Mouse (Mus musculus) kidney, postnatal 4 days (tissue): ENCODE measurements at regions not wholly inside any gene's neighbourhood (a gene's known extent, or its start where the extent isn't known, plus 50 kb on each side); places are given as distances from the start of the nearest gene placed in this dataset.

Experiments used
- DNase-seq, 2 experiments: peaks; one replicate each; pipeline ENCODE4 v3.0.0; 2021; ENCODE audit warnings: mixed read lengths in 2 of 2

DNA sequence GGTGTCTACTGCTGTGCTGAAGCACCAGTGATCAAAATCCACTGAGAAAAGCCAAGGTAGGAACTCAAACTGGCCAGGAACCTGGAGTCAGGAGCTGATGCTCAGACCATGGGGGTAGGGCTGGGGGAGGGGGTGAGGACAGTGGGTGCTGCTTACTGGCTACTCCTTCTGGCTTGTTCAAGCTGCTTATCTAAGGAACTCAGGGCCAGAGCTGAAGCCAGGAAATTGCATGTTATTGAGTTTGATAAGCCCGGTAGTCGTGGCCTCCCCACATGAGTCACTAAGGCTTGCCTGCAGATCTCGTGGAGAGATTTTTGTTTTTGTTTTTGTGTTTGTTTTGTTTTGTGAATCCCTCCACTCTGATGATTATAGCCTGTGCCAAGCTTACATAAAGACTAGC lies 65.9 kb downstream of the Tmem215 start:
- no peak for DNase-seq

DNA sequence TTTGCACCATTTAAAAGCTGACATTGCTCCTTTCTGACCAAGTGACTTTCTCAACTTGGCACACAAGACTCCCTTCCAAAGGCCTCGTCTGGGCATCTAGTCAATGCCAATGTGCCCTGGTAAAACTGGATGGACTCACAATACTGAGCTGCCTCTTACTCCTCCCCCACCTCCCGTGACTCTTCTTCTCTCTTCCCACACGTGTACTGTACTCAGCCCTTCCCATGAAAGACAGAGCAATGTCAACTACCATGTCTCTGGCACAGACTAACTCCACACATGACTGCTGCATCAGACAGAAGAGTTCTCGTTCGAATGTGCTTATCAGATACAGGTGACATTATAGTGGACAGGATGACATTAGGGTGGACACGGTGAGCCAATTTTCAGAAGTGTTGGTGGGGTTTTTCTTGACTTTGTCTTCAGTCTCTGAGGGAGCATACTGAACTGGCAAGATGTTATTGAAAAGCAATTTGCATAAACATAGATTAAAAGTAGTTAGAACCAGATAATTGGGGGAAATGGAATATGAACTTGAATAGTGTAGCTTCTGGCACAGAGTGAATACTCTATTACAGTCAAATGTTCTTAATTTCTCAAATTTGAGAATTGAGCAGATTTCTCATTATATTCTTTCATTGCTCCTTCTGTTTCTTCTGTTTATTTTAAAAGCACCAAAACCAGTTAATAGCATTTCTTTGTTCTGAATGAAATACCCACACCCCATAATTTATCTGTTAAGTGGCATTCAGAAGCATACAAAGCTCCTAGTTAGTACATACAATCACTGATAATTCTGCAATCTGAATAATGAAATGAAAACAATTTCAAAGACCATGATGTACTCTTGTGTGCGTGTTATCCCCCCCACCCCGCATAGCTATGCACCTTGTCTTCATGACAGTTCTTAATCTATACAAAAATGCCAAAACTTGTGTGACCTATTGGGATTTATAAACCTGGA lies 71.4 kb downstream of the Tmem215 start:
- DNase-seq = no peak

DNA sequence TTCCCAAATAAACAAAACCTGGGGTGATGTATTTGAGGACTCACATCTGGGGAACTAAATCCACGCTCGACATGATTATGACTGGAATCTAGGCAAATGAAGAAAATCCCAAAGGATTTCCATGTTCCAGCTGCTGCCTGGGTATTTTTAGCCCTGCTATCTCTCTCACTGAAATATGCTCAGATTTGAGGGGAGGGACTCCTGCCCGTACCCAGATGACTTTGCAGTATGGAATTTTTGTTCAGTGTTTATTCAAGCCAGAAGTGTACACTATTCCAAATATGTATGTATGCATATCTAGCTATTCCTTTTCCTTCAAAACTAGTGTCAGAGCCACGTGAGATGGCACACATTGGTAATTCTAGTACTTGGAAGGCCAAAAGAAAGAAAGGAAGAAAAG lies 72.1 kb downstream of the Tmem215 start:
- peak; percentile 3 to 4 for DNase-seq

DNA sequence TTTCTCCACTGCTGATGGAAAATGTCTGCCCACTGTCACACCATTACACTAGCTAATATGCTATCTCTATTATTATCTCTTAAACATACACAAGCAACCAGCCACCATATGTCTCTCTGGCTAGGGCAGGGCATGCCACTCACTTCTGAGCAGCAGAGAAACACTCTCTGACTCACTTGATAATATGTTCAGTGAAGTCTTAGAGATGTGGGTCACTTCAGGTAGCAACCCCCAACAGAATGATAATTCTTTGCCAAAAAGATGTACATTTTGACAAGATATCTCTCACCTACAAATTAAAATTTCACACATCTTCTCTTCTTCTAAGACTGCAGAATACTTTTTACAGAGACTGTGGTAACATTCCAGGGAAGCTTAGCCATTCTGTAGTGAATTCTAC lies 72.8 kb downstream of the Tmem215 start:
- DNase-seq = no peak

- DNase-seq = no peak
These were observed 73.7 kb downstream of the Tmem215 start for GRCm38 (mm10) chr4:40545700-40546099.

DNA sequence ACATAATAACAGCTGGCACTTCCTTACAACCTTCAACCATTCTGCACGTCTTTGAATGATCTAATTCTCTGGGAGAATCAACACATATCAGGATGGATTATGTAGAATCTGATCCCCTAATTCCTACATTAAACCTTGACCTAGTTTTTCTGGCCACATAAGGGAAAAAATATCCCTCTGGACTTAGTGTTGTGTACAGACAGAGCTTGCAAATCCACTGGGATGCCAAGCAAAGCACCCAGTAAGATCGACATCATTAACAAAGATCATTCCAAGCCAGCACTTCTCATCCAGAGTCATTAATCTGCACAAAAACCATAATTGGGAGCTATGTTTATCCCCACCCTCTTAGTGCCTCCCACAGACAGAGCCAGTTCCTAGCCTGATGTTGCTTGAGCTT lies 87.8 kb downstream of the Tmem215 start:
- DNase-seq = no peak

DNA sequence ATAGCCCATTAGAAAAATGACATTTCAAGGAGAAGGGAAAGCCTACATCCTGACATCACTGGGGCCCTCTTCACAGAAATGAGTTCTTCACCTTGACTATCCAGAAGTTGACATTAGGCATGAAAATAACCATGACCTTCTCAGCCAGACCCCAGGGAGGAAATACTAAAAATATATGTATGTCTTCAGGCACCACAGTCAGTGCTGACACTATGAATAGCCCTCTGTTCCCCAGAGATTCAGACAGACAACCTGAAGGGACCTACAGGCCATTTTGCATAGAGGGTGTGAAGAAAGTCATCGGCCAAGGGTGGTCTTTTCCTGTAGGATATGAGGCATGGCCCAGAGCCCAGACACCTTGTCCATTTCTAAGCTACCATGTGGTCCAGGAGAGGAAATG lies 101.3 kb downstream of the Tmem215 start:
- no peak for DNase-seq

- DNase-seq = no peak
These were observed 104.0 kb downstream of the Tmem215 start for GRCm38 (mm10) chr4:40575951-40576350.

GRCm38 (mm10) chr4:40584436-40584835 lies 112.5 kb downstream of the Tmem215 start:
- no peak for DNase-seq

GRCm38 (mm10) chr4:40584940-40585571 lies 113.1 kb downstream of the Tmem215 start:
- DNase-seq = peak; percentile 22 to 45

DNA sequence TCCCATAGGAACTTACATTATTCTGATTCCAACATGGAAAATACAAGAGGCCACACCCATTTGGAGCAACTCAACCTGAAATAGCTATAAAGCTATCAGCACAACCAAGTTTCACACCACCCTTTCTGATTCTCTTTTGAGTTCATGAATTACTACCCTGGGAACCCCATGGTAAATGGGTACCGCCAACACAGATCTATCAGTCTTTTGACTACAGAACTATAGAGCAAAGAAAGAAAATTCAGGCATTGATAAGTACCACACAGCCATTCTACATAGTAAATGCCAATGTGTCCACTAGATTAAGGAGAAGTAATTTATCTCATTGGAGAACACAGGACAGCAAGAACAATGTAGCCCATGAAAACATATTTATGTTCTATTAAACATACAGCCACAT lies 114.1 kb downstream of the Tmem215 start:
- DNase-seq = no peak

GRCm38 (mm10) chr4:40587254-40587653 lies 115.3 kb downstream of the Tmem215 start:
- no peak for DNase-seq

- no peak for DNase-seq
These were observed 109.2 kb downstream of the Aptx start for GRCm38 (mm10) chr4:40593806-40594205.

DNA sequence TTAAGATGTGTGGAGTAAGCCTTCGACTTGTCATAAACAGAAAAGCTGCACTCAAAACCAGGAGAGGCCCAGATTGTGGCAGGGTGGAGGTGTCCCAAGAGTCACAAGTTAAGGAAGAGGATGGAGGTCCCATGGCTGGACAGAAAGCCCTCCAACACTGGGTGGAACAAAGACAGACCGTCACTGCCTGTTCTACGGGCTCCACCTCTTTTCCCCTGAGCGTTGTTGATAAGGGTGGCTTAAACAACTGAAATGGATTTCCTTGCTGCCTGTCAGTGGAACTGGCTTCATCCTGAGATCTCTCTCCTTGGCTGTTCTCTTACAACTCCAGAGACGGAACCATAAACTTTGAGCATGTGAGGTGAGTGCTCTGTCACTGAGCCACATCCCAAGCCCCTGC lies 78.0 kb downstream of the Aptx start:
- no peak for DNase-seq

GRCm38 (mm10) chr4:40625911-40626310 lies 77.1 kb downstream of the Aptx start:
- no peak for DNase-seq
